Mouse (Mus musculus): ENCODE results near the gene Gm49387. TPM values are rescaled to one million over a fixed set of nuclear protein-coding genes. Genes with fewer than 3 reads are reported as not detected.

Gene Gm49387
- polyA plus RNA-seq, 1 experiment: 0.32 TPM

GRCm38 (mm10) chr14:31597446-31597845 lies 43.2 kb downstream of the Gm49387 start:
- TF ChIP-seq POLR2A (IDR thresholded peaks at IDR 0.05; ENCODE audit: low read depth, low read length) (no peak), CTCF (IDR thresholded peaks at IDR 0.05; ENCODE audit: extremely low read depth, insufficient read depth, insufficient read length, insufficient replicate concordance) (no peak)
- peaks cover 6% of the 10 kb centered on the region for H3K4me1 ChIP-seq (ENCODE audit: control insufficient read depth, insufficient read depth, insufficient read length)
- H3K27ac ChIP-seq (ENCODE audit: insufficient read depth, low read length): no peak overlapping the region
- no peaks in the 10 kb centered on the region for H3K27me3 ChIP-seq (ENCODE audit: control insufficient read depth, insufficient read depth, low read length)
- no peaks in the 10 kb centered on the region for H3K36me3 ChIP-seq (ENCODE audit: control insufficient read depth, insufficient read depth, low read length)
- no peak overlapping the region for H3K4me3 ChIP-seq (ENCODE audit: extremely low read depth, insufficient read depth, insufficient read length)
- DNase-seq (ENCODE audit: low read depth in 1 of 2, low spot score in 2 of 2): no peak
- whole genome bisulfite sequencing: 75% methylated on average over 4 of the region's 4 CpGs

GRCm38 (mm10) chr14:31596408-31596807 lies 44.3 kb downstream of the Gm49387 start:
- Histone ChIP-seq H3K27me3 (ENCODE audit: control insufficient read depth, insufficient read depth, low read length) (no peaks in the 10 kb centered on the region), H3K36me3 (ENCODE audit: control insufficient read depth, insufficient read depth, low read length) (no peaks in the 10 kb centered on the region), H3K4me3 (ENCODE audit: extremely low read depth, insufficient read depth, insufficient read length) (no peak overlapping the region), H3K4me1 (ENCODE audit: control insufficient read depth, insufficient read depth, insufficient read length) (peaks cover 6% of the 10 kb centered on the region), H3K27ac (ENCODE audit: insufficient read depth, low read length) (no peak overlapping the region)
- TF ChIP-seq CTCF (IDR thresholded peaks at IDR 0.05; ENCODE audit: extremely low read depth, insufficient read depth, insufficient read length, insufficient replicate concordance) (no peak), POLR2A (IDR thresholded peaks at IDR 0.05; ENCODE audit: low read depth, low read length) (no peak)
- DNase-seq (ENCODE audit: low read depth in 1 of 2, low spot score in 2 of 2): no peak
- WGBS: 15% methylated on average over 7 of the region's 7 CpGs

- WGBS: 49% methylated on average over 3 of the region's 3 CpGs
- Histone ChIP-seq H3K27ac (ENCODE audit: insufficient read depth, low read length) (no peak overlapping the region), H3K4me1 (ENCODE audit: control insufficient read depth, insufficient read depth, insufficient read length) (peaks cover 6% of the 10 kb centered on the region), H3K4me3 (ENCODE audit: extremely low read depth, insufficient read depth, insufficient read length) (no peak overlapping the region), H3K36me3 (ENCODE audit: control insufficient read depth, insufficient read depth, low read length) (no peaks in the 10 kb centered on the region), H3K27me3 (ENCODE audit: control insufficient read depth, insufficient read depth, low read length) (no peaks in the 10 kb centered on the region)
- DNase-seq (ENCODE audit: low read depth in 1 of 2, low spot score in 2 of 2): no peak
- TF ChIP-seq CTCF (IDR thresholded peaks at IDR 0.05; ENCODE audit: extremely low read depth, insufficient read depth, insufficient read length, insufficient replicate concordance) (no peak), POLR2A (IDR thresholded peaks at IDR 0.05; ENCODE audit: low read depth, low read length) (no peak)
Measured at GRCm38 (mm10) chr14:31594693-31595092, 46.0 kb downstream of the Gm49387 start.

- Histone ChIP-seq H3K27ac (ENCODE audit: insufficient read depth, low read length) (0 out of 2 replicates have a peak overlapping the region, but pooled peaks have one; percentile 25), H3K4me3 (ENCODE audit: extremely low read depth, insufficient read depth, insufficient read length) (no peak overlapping the region), H3K4me1 (ENCODE audit: control insufficient read depth, insufficient read depth, insufficient read length) (peaks cover 6% of the 10 kb centered on the region), H3K27me3 (ENCODE audit: control insufficient read depth, insufficient read depth, low read length) (no peaks in the 10 kb centered on the region), H3K36me3 (ENCODE audit: control insufficient read depth, insufficient read depth, low read length) (no peaks in the 10 kb centered on the region)
- TF ChIP-seq CTCF (IDR thresholded peaks at IDR 0.05; ENCODE audit: extremely low read depth, insufficient read depth, insufficient read length, insufficient replicate concordance) (no peak), POLR2A (IDR thresholded peaks at IDR 0.05; ENCODE audit: low read depth, low read length) (no peak)
- no peak for DNase-seq (ENCODE audit: low read depth in 1 of 2, low spot score in 2 of 2)
- WGBS: 18% methylated on average over 2 of the region's 2 CpGs
Measured at GRCm38 (mm10) chr14:31593036-31593435, 47.6 kb downstream of the Gm49387 start.

GRCm38 (mm10) chr14:31591243-31591642 lies 49.4 kb downstream of the Gm49387 start, which contains the start of gene Colq:
Colq (minus strand) TSS chr14:31591343.
- no peak within 1 kb of the TSS for H3K4me3 ChIP-seq (ENCODE audit: extremely low read depth, insufficient read depth, insufficient read length)
- no peaks in the 10 kb centered on the region for H3K27me3 ChIP-seq (ENCODE audit: control insufficient read depth, insufficient read depth, low read length)
- H3K4me1 ChIP-seq (ENCODE audit: control insufficient read depth, insufficient read depth, insufficient read length): peaks cover 6% of the 10 kb centered on the region; the same call in 1 of the 2 replicates
- TF ChIP-seq CTCF (IDR thresholded peaks at IDR 0.05; ENCODE audit: extremely low read depth, insufficient read depth, insufficient read length, insufficient replicate concordance) (no peak), POLR2A (IDR thresholded peaks at IDR 0.05; ENCODE audit: low read depth, low read length) (no peak)
- H3K36me3 ChIP-seq (ENCODE audit: control insufficient read depth, insufficient read depth, low read length): no peaks in the 10 kb centered on the region
- DNase-seq (ENCODE audit: low read depth in 1 of 2, low spot score in 2 of 2): no peak
- no peak within 1 kb of the TSS for H3K27ac ChIP-seq (ENCODE audit: insufficient read depth, low read length)
- 94% methylated on average over 3 of the region's 3 CpGs for WGBS

DNA sequence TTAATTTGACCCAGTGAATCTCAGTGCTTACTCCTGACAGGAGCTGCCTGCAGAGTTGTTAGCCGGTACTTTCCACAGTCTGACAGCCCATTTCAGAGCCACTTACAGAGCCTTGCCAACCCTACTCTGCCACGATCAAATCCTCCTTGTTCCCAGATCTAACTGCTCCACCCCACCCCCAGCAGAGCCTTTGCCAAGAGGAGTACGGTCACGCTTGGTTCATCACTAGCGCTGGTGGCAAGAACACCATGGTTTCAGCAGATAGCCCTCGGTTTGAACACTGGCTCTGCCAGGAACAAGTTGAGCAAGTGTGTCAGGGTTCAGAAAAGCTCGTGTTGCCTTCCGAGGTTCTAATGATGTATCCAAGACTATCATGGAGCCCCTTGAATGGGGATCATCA lies 54.2 kb downstream of the Gm49387 start:
- no peak for DNase-seq (ENCODE audit: low read depth in 1 of 2, low spot score in 2 of 2)
- Histone ChIP-seq H3K27ac (ENCODE audit: insufficient read depth, low read length) (no peak overlapping the region), H3K27me3 (ENCODE audit: control insufficient read depth, insufficient read depth, low read length) (no peaks in the 10 kb centered on the region), H3K4me1 (ENCODE audit: control insufficient read depth, insufficient read depth, insufficient read length) (no peaks in the 10 kb centered on the region), H3K4me3 (ENCODE audit: extremely low read depth, insufficient read depth, insufficient read length) (no peak overlapping the region), H3K36me3 (ENCODE audit: control insufficient read depth, insufficient read depth, low read length) (no peaks in the 10 kb centered on the region)
- WGBS: 85% methylated on average over 8 of the region's 8 CpGs
- TF ChIP-seq CTCF (IDR thresholded peaks at IDR 0.05; ENCODE audit: extremely low read depth, insufficient read depth, insufficient read length, insufficient replicate concordance): no peak
- no peak for TF ChIP-seq POLR2A (IDR thresholded peaks at IDR 0.05; ENCODE audit: low read depth, low read length)

DNA sequence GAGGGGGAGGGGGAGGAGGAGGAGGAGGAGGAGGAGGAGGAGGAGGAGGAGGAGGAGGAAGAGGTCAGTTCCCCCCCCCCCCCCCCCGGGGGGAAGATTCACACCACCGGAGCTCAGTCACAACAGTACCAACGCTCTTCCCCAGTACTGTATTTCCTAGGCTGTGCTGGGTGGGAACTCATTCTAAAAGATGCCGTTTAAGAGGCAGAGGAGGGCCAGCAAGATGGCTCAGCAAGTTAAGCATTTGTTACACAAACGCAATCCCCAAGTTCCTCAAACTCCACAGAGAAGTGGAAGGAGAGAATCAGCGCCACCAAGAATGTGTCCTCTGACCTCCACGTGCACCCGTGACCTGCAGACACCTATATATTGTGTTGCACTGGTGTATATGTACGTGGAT lies 57.6 kb downstream of the Gm49387 start:
- no peak overlapping the region for H3K4me3 ChIP-seq (ENCODE audit: extremely low read depth, insufficient read depth, insufficient read length)
- H3K27me3 ChIP-seq (ENCODE audit: control insufficient read depth, insufficient read depth, low read length): no peaks in the 10 kb centered on the region
- no peak overlapping the region for H3K27ac ChIP-seq (ENCODE audit: insufficient read depth, low read length)
- H3K4me1 ChIP-seq (ENCODE audit: control insufficient read depth, insufficient read depth, insufficient read length): no peaks in the 10 kb centered on the region
- 60% methylated on average over 9 of the region's 9 CpGs for WGBS
- no peak for DNase-seq (ENCODE audit: low read depth in 1 of 2, low spot score in 2 of 2)
- TF ChIP-seq POLR2A (IDR thresholded peaks at IDR 0.05; ENCODE audit: low read depth, low read length) (no peak), CTCF (IDR thresholded peaks at IDR 0.05; ENCODE audit: extremely low read depth, insufficient read depth, insufficient read length, insufficient replicate concordance) (no peak)
- no peaks in the 10 kb centered on the region for H3K36me3 ChIP-seq (ENCODE audit: control insufficient read depth, insufficient read depth, low read length)
